Mouse (Mus musculus) bone marrow, adult 2 months (tissue): ENCODE results near the gene Col4a1.

Experiments used
- CTCF ChIP-seq: fragments of 200-500 bp; IDR thresholded peaks from 2 replicates; pipeline ENCODE4 v1.5.1; 2011; ENCODE audit warnings: low read length, control low read depth; ENCODE audit not compliant: control insufficient read depth, insufficient read depth
- POLR2A ChIP-seq: fragments of 200-500 bp; IDR thresholded peaks from 2 replicates; pipeline ENCODE4 v1.6.1; 2011; ENCODE audit warnings: low read depth, mild to moderate bottlenecking, control low read depth, low read length, borderline replicate concordance; ENCODE audit not compliant: control insufficient read depth

GRCm38 (mm10) chr8:11234151-11234878 lies 78.3 kb downstream of the Col4a1 start:
- no peak for TF ChIP-seq POLR2A
- no peak for TF ChIP-seq CTCF
